Mouse (Mus musculus) kidney, adult 2 months (tissue): ENCODE measurements around the gene Dbil5. TPM values are rescaled to one million over a fixed set of nuclear protein-coding genes. Genes with fewer than 3 reads are reported as not detected.

Experiments
- DNase-seq: peaks from one replicate; pipeline ENCODE4 v3.0.0; 2021
- H3K27ac ChIP-seq: fragments of 200-500 bp; 2 replicates; pipeline ENCODE4 v1.5.1; 2012; ENCODE audit warnings: low read depth, low read length, control low read depth, inconsistent platforms; ENCODE audit not compliant: insufficient read depth
- H3K27me3 ChIP-seq: fragments of 200-500 bp; replicated peaks from 2 replicates; pipeline ENCODE4 v1.6.1; 2012; ENCODE audit warnings: mild to moderate bottlenecking, moderate library complexity, low read length, inconsistent platforms; ENCODE audit not compliant: control insufficient read depth, insufficient read depth
- H3K36me3 ChIP-seq: fragments of 200-500 bp; 2 replicates; pipeline ENCODE4 v1.6.1; 2012; ENCODE audit warnings: mild to moderate bottlenecking, moderate library complexity, low read length, inconsistent platforms; ENCODE audit not compliant: control insufficient read depth, insufficient read depth
- H3K4me1 ChIP-seq: fragments of 200-500 bp; 2 replicates; pipeline ENCODE4 v1.6.1; 2011; ENCODE audit warnings: low read length; ENCODE audit not compliant: control insufficient read depth, insufficient read depth
- H3K4me3 ChIP-seq: fragments of 200-500 bp; 2 replicates; pipeline ENCODE4 v1.5.1; 2011; ENCODE audit warnings: mild to moderate bottlenecking, low read depth, low read length, control low read depth; ENCODE audit not compliant: insufficient read depth
- CTCF ChIP-seq: fragments of 200-500 bp; conservative IDR thresholded peaks from 2 replicates; pipeline ENCODE4 v1.5.1; 2011; ENCODE audit warnings: low read depth, mild to moderate bottlenecking, control low read depth, low read length, moderate library complexity, mixed read lengths; ENCODE audit not compliant: insufficient read depth, insufficient read length
- POLR2A ChIP-seq: fragments of 200-500 bp; IDR thresholded peaks from one replicate; pipeline ENCODE4 v1.6.1; 2011; ENCODE audit warnings: low read depth, low read length, control low read depth
- WGBS: fragments of 180-500 bp; shearing (Covaris S2); methylation state at CpG from one replicate; pipeline ENCODE4 v1.1.7; 2018; 5-methylcytosine and 5-hydroxymethylcytosine counted together
- polyA plus RNA-seq: library from polyadenylated mRNA; depleted of rRNA; stranded (reverse); fragments of >200 nt; gene quantifications from 2 replicates; pipeline ENCODE4 v1.2.3, GENCODE M21; 2012; rRNA removed

The Dbil5 gene
- 0.58 and 1.1 TPM in 2 replicates for polyA plus RNA-seq

- H3K27ac ChIP-seq = peak within 1 kb of the TSS; percentile 58
- peak within 1 kb of the TSS; percentile 78 for H3K4me3 ChIP-seq
- TF ChIP-seq POLR2A (peak; percentile 68), CTCF (peak; percentile 98; the same call in 1 of the 2 replicates)
- no peaks in the 10 kb centered on the region for H3K36me3 ChIP-seq
- peak; percentile 98 for DNase-seq
- under 1% methylated on average over 35 of the region's 35 CpGs for WGBS
- no peaks in the 10 kb centered on the region for H3K27me3 ChIP-seq
- no peaks in the 10 kb centered on the region for H3K4me1 ChIP-seq
Measured at GRCm38 (mm10) chr11:76217390-76217800, at the start of gene Dbil5, which contains the start of gene Gemin4. Gene Dbil5, plus strand, starts transcription at chr11:76217608. Gene Gemin4, minus strand, starts transcription at chr11:76217664.

GRCm38 (mm10) chr11:76168976-76169375 lies 48.4 kb upstream of the Dbil5 start:
- WGBS = 35% methylated on average over 3 of the region's 3 CpGs
- peaks cover 2% of the 10 kb centered on the region for H3K36me3 ChIP-seq
- TF ChIP-seq POLR2A = no peak
- no peak for TF ChIP-seq CTCF
- no peak overlapping the region for H3K4me3 ChIP-seq
- peak; percentile 85 for DNase-seq
- H3K27me3 ChIP-seq = no peaks in the 10 kb centered on the region
- H3K4me1 ChIP-seq = no peaks in the 10 kb centered on the region; the same call in 1 of the 2 replicates
- H3K27ac ChIP-seq = no peak overlapping the region

- TF ChIP-seq CTCF (no peak), POLR2A (no peak)
- no peaks in the 10 kb centered on the region; the same call in 1 of the 2 replicates for H3K4me1 ChIP-seq
- H3K36me3 ChIP-seq = peaks cover 2% of the 10 kb centered on the region
- H3K27ac ChIP-seq = no peak overlapping the region
- no peak overlapping the region for H3K4me3 ChIP-seq
- no peaks in the 10 kb centered on the region for H3K27me3 ChIP-seq
- DNase-seq = no peak
- WGBS = 71% methylated on average over 5 of the region's 5 CpGs
Measured at GRCm38 (mm10) chr11:76170207-76170606, 47.2 kb upstream of the Dbil5 start.

DNA sequence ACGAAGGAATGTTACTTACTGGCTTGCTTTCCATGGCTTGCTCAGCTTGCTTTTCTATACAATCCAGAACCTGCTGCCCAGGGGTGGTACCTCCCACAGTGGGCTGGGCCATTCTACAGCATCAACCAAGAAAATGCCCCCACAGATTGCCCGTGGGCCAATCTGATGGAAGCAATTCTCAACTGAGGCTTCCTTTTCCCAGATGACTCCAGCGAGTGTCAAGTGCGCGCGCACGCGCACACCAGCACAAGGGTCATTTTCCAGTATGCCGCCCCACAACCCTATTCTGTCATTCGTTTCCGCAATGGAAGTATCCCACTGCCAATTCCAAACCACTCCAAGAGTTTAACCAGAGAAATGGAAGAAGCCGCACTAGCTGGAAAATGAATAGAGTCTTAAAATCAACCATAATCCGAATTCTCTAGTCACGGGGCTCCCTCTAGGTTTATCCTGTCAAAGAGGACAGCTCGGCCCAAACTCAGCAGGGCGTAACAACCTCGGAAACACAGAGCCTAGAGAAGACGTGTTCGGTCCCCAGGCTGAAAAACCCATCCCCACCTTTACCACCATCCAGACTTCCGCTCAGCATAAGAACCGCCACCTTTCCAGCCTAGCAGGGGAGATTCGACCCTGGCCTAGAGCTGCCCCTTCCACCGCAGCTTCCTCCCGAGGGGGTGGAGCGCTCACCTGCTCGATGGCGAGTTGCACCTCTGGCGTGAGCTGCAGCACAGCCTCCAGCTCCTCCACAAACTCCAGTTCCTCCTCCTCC lies 38.5 kb upstream of the Dbil5 start:
- Histone ChIP-seq H3K27me3 (no peaks in the 10 kb centered on the region), H3K36me3 (no peaks in the 10 kb centered on the region; the same call in 1 of the 2 replicates), H3K4me1 (no peaks in the 10 kb centered on the region), H3K4me3 (peak overlapping the region; percentile 93), H3K27ac (peak overlapping the region; percentile 71)
- TF ChIP-seq POLR2A (no peak), CTCF (no peak)
- WGBS = under 1% methylated on average over 28 of the region's 28 CpGs
- peak; percentile 61 for DNase-seq

DNA sequence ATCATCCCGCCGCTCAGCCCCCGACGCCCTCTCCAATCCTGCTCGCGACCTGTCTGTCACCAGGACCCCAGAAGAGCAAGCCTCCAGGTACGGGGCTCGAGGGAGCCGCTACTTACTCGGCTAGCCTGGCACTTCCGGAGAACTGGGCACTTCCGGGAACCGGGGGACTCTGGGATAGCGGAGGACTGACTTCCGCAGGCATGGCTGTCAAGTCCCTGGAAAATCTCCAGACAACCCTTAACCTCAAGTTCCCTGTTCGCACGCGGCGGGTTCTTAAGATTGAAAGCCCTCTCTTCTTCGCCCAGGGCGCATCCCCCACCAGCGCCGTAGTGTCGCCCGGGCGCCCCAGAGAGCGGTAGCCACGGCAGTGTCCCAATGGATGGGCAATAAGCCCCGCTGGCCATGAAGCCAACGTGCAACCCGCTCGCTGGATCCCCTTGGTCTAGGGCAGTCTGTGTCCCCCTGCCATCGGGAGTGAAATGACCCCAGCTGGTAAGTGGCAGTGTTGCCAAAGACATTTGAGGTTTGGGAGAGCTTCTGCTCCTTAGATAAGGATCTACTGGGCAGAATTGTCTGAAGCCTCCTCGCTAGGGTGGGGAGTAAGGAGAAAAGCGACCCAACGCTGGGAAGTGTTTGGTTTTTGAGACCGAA lies 37.8 kb upstream of the Dbil5 start, which contains the start of the genes Vps53 and Fam57a:
Gene Vps53, minus strand, starts transcription at position 153 of the 651 bp plus-strand sequence.
Gene Fam57a, plus strand, starts transcription at position 177 of the 651 bp plus-strand sequence.
- under 1% methylated on average over 37 of the region's 37 CpGs for WGBS
- Histone ChIP-seq H3K27ac (peak within 1 kb of the TSS; percentile 71), H3K4me3 (peak within 1 kb of the TSS; percentile 93), H3K36me3 (no peaks in the 10 kb centered on the region; the same call in 1 of the 2 replicates), H3K27me3 (no peaks in the 10 kb centered on the region), H3K4me1 (no peaks in the 10 kb centered on the region)
- DNase-seq = peak; percentile 96
- TF ChIP-seq CTCF (no peak), POLR2A (no peak)

DNA sequence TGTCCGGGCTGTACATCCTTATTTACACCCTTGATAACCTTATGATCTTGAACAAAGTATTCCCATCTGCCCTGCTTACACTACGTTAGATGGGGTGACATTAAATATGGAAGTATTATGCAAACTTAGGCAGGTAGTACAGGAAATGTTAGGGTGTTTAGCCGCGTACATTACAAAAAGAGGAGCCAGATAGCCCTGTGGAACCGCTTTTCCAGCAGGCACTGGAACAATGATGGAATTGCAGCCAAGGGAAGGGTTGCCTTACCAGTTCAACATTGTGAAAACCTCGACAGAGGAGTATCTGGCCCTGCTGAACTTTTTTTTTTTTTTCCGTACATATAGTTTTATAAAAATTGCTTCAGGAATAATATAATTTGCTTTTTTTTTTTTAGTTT lies 37.3 kb upstream of the Dbil5 start:
- Histone ChIP-seq H3K4me1 (no peaks in the 10 kb centered on the region), H3K36me3 (no peaks in the 10 kb centered on the region; the same call in 1 of the 2 replicates), H3K27ac (no peak overlapping the region), H3K27me3 (no peaks in the 10 kb centered on the region), H3K4me3 (peak overlapping the region; percentile 93)
- TF ChIP-seq POLR2A = no peak
- WGBS = 13% methylated on average over 7 of the region's 7 CpGs
- no peak for DNase-seq

- WGBS = 80% methylated on average over 4 of the region's 4 CpGs
- H3K27ac ChIP-seq = no peak overlapping the region
- no peaks in the 10 kb centered on the region for H3K4me1 ChIP-seq
- H3K4me3 ChIP-seq = no peak overlapping the region
- TF ChIP-seq CTCF (no peak), POLR2A (no peak)
- DNase-seq = no peak
- H3K36me3 ChIP-seq = no peaks in the 10 kb centered on the region
- no peaks in the 10 kb centered on the region for H3K27me3 ChIP-seq
Measured at GRCm38 (mm10) chr11:76183745-76184144, 33.7 kb upstream of the Dbil5 start.
